Mouse (Mus musculus) stomach, embryonic 14.5 days (tissue): Measurements from ENCODE around the gene Ptges. TPM values are rescaled to one million over a fixed set of nuclear protein-coding genes. Genes with fewer than 3 reads are reported as not detected.
"Not testable (repeated sequence)": the region's sequence is repeated elsewhere in the genome, so short reads cannot be mapped to it uniquely, and the experiment has no call there.

Source experiments
- ATAC-seq: fragments of 200-750 bp; cut with Nextera tagmentation; 2 replicates; pipeline ENCODE4 v1.8.0; 2017; ENCODE audit warnings: low read depth, moderate TSS enrichment; ENCODE audit not compliant: insufficient number of reproducible peaks, insufficient read depth, low FRiP score
- H3K27ac ChIP-seq: fragments of 300-500 bp; sonication (generic); 2 replicates; pipeline ENCODE4 v1.5.1; 2014; ENCODE audit warnings: mild to moderate bottlenecking, low read length, moderate library complexity, mixed read lengths
- H3K27me3 ChIP-seq: fragments of 300-500 bp; sonication (generic); 2 replicates; pipeline ENCODE4 v1.6.1; 2014; ENCODE audit warnings: low read length, control low read depth, mixed read lengths; ENCODE audit not compliant: control insufficient read depth, insufficient read depth
- H3K36me3 ChIP-seq: fragments of 300-500 bp; sonication (generic); 2 replicates; pipeline ENCODE4 v1.6.1; 2014; ENCODE audit warnings: mild to moderate bottlenecking, control low read depth, low read length, moderate library complexity, mixed read lengths; ENCODE audit not compliant: control insufficient read depth, insufficient read depth
- H3K4me1 ChIP-seq: fragments of 300-500 bp; sonication (generic); 2 replicates; pipeline ENCODE4 v1.6.1; 2014; ENCODE audit warnings: low read length, control low read depth, mixed read lengths; ENCODE audit not compliant: control insufficient read depth, insufficient read depth
- H3K4me2 ChIP-seq: fragments of 300-500 bp; sonication (generic); replicated peaks from 2 replicates; pipeline ENCODE4 v1.6.1; 2014; ENCODE audit warnings: low read depth, low read length, control low read depth
- H3K4me3 ChIP-seq: fragments of 300-500 bp; sonication (generic); 2 replicates; pipeline ENCODE4 v1.5.1; 2014; ENCODE audit warnings: low read depth, low read length, control low read depth
- H3K9ac ChIP-seq: fragments of 300-500 bp; sonication (generic); replicated peaks from 2 replicates; pipeline ENCODE4 v1.6.1; 2014; ENCODE audit warnings: low read depth, mild to moderate bottlenecking, control low read depth, low read length, moderate library complexity, mixed read lengths
- H3K9me3 ChIP-seq: fragments of 300-500 bp; sonication (generic); 2 replicates; pipeline ENCODE4 v1.6.1; 2016; ENCODE audit warnings: low read depth, low read length, control low read depth; ENCODE audit not compliant: control insufficient read depth
- WGBS: fragments of 180-500 bp; shearing (Covaris S2); extraction: QIAGEN DNeasy Blood & Tissue Kit; methylation state at CpG from one replicate; pipeline ENCODE4 v1.1.7; 2014; 5-methylcytosine and 5-hydroxymethylcytosine counted together
- polyA plus RNA-seq: library from polyadenylated mRNA; unstranded; fragments of >200 nt; fragmentation: Nextera tagmentation; extraction: Ambion mirVana; gene quantifications from 2 replicates; pipeline ENCODE4 v1.2.1, GENCODE M21; 2014

Ptges gene
- polyA plus RNA-seq, 1 experiment from 2014 or later, result 6.5 TPM

DNA sequence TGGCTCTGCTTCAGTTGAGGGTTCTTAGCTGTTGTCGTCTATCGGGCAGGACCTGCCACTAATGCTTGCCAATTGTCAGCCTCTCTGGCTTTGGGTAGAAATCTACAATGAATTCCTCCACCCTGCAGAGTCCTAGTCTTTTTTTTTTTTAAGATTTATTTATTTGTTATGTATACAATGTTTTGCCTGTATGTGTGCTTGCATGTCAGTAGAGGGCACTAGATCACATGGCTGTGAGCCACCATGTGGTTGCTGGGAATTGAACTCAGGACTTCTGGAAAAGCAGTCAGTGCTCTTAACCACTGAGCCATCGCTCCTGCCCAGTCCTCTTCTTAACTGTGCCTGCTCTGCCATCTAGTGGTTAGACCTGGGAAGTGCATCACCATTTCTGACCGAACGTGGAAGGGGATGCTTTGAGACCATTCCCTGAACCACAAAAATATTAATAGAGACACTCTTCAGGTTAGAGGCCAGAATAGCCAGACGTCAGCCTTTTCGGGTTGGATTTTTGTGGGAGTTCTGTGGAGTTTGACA is 4.3 kb upstream of the Ptges start:
- no peaks in the 10 kb centered on the region; the same call in 1 of the 2 replicates for H3K4me1 ChIP-seq
- no peak overlapping the region for H3K9ac ChIP-seq
- H3K9me3 ChIP-seq, result no peaks in the 10 kb centered on the region
- no peaks in the 10 kb centered on the region for H3K36me3 ChIP-seq
- H3K4me2 ChIP-seq, result no peak overlapping the region
- no peak overlapping the region for H3K4me3 ChIP-seq
- no peak for ATAC-seq
- no peaks in the 10 kb centered on the region for H3K27me3 ChIP-seq
- WGBS, result 18% methylated on average over 7 of the region's 7 CpGs
- no peak overlapping the region for H3K27ac ChIP-seq

DNA sequence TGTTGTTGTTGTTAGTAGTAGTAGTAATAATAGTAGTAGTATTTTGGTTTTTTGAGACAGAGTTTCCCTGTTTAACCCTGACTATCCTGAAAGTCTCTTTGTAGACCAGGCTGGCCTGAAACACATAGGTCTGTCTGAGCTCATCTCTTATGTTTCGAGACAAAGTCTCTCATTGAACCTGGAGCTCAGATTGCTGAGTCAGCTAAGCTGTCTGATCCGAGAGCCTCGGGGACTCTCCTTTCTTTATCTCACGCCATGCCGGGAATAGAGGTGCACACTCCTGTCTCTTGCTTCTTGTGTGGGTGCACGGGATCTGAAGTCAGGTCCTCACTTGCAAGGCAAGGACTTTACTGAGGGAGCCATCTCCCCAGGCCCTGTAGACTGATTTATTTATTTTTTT is 3.4 kb upstream of the Ptges start:
- Histone ChIP-seq H3K9ac (no peak overlapping the region), H3K4me1 (peaks cover 5% of the 10 kb centered on the region; the same call in 1 of the 2 replicates), H3K27ac (no peak overlapping the region), H3K9me3 (no peaks in the 10 kb centered on the region), H3K27me3 (no peaks in the 10 kb centered on the region), H3K4me2 (no peak overlapping the region), H3K36me3 (no peaks in the 10 kb centered on the region), H3K4me3 (no peak overlapping the region)
- ATAC-seq, result no peak
- WGBS, result 60% methylated on average over 6 of the region's 6 CpGs

DNA sequence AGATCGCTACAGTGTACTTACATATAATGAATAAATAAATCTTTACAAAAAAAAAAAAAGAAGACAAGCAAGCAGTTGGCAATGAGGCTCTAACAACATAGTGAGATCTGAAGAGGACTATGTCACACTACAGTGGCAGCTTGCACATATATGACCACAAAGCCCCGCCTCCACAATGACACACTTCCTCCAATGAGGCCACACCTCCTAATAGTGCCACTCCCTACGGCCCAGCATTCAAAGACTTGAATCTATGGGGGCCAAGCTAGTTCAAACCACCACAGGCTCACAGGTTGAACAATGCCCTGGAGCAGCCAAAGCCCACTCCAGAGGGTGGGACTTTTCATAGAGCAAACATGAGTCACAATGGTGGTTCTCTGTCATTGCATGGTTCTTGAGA is 2.3 kb upstream of the Ptges start:
- no peak for ATAC-seq
- no peak overlapping the region for H3K27ac ChIP-seq
- H3K4me1 ChIP-seq, result peaks cover 10% of the 10 kb centered on the region; the same call in 1 of the 2 replicates
- no peaks in the 10 kb centered on the region for H3K9me3 ChIP-seq
- H3K9ac ChIP-seq, result no peak overlapping the region
- H3K36me3 ChIP-seq, result no peaks in the 10 kb centered on the region
- no peak overlapping the region for H3K4me2 ChIP-seq
- 69% methylated on average over 3 of the region's 3 CpGs for WGBS
- H3K27me3 ChIP-seq, result no peaks in the 10 kb centered on the region
- H3K4me3 ChIP-seq, result no peak overlapping the region

DNA sequence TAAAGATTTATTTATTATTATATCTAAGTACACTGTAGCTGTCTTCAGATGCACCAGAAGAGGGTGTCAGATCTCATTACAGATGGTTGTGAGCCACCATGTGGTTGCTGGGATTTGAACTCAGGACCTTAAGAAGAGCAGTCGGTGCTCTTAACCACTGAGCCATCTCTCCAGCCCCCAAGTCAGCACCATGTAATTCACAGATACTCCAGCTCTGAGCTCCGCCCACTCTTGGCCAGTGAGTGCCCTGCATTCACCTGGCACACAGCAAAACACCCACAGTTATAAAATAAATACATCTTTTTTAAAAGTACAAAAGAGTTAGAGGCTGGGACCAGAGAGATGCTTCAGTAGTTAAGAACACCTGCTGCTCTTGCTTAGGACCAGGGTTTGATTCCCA is 1.2 kb upstream of the Ptges start:
- H3K4me3 ChIP-seq, H3K36me3 ChIP-seq, H3K9me3 ChIP-seq, H3K27me3 ChIP-seq, H3K4me2 ChIP-seq, H3K9ac ChIP-seq, H3K27ac ChIP-seq, ATAC-seq: not testable (repeated sequence)
- 85% methylated on average over 2 of the region's 2 CpGs for WGBS
- H3K4me1 ChIP-seq, result peaks cover 15% of the 10 kb centered on the region; the same call in 1 of the 2 replicates

DNA sequence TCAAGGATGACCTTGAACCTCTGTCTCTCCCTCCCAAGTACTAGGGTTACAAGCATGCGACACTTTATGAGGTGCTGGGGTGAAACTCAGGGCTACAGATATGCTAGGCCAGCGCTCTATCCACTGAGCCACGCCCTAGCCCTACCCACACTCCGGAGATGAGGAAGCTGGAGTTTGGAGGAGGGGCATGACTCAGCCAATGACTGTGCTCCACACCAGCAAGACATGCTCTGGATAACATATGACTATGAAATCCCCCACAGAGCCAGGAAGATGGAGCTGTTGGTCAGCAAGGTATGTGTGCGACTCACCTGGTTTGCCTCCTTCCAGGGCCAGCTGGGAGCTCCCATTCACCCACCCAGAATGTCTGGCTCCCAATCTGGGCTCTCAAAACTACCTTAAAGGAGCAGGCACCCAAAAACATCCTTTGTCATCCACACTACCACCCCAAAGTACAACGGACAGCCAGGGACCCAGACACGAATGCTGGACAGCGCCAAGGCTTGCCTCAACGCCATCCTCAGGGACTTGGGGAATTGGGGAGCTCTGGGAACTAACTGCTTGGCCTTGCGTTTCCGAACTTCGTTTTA is 675 bp downstream of the Ptges start:
- ATAC-seq, result peak; percentile 57; the same call in 1 of the 2 replicates
- no peak overlapping the region; the same call in 1 of the 2 replicates for H3K4me3 ChIP-seq
- no peak overlapping the region for H3K27ac ChIP-seq
- H3K4me1 ChIP-seq, result peaks cover 15% of the 10 kb centered on the region; the same call in 1 of the 2 replicates
- no peaks in the 10 kb centered on the region for H3K9me3 ChIP-seq
- 25% methylated on average over 12 of the region's 12 CpGs for WGBS
- H3K4me2 ChIP-seq, result peak overlapping the region; percentile 40
- H3K36me3 ChIP-seq, result no peaks in the 10 kb centered on the region
- no peak overlapping the region for H3K9ac ChIP-seq
- H3K27me3 ChIP-seq, result no peaks in the 10 kb centered on the region

DNA sequence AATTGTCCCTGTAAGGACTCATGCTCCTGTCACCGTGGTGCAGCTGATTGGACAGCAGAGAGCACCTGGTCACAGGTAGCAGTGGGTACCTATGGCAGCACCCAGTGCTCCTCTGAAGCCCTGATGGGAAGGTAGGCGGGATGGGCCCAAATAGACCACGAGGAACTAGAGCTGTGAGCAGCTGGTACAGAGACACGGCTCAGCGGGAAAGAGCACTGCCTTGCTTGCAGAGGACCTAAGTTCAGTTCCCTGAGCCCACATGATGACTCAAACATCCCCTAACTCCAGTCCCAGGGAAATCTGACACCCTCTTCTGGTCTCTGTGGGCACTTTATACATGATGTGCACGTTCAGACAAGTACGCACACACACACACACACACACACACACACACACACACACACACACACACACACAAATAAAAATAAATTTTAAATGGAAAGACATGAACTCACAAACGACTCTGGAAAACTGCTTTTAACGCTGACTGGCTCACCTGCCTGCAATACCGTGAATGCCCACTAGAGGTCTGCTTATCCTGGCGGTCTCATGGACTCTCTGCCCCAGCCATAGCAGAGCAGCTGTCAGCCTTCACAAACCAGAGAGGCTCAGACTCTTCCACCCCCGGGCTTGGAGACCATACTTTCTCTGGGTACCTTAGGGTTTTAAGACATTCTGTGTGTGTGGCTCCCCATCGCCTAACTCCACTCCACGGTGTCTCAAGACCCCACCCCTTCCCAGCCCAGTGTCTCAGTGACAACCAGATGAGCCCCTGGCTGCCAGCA is 1.6 kb downstream of the Ptges start:
- Histone ChIP-seq H3K4me3 (no peak overlapping the region), H3K9me3 (no peaks in the 10 kb centered on the region), H3K9ac (no peak overlapping the region), H3K27ac (0 out of 2 replicates have a peak overlapping the region, but pooled peaks have one; percentile 16), H3K4me1 (peaks cover 15% of the 10 kb centered on the region; the same call in 1 of the 2 replicates), H3K36me3 (no peaks in the 10 kb centered on the region), H3K27me3 (no peaks in the 10 kb centered on the region), H3K4me2 (no peak overlapping the region)
- peak; percentile 56; the same call in 1 of the 2 replicates for ATAC-seq
- 23% methylated on average over 14 of the region's 14 CpGs for WGBS

DNA sequence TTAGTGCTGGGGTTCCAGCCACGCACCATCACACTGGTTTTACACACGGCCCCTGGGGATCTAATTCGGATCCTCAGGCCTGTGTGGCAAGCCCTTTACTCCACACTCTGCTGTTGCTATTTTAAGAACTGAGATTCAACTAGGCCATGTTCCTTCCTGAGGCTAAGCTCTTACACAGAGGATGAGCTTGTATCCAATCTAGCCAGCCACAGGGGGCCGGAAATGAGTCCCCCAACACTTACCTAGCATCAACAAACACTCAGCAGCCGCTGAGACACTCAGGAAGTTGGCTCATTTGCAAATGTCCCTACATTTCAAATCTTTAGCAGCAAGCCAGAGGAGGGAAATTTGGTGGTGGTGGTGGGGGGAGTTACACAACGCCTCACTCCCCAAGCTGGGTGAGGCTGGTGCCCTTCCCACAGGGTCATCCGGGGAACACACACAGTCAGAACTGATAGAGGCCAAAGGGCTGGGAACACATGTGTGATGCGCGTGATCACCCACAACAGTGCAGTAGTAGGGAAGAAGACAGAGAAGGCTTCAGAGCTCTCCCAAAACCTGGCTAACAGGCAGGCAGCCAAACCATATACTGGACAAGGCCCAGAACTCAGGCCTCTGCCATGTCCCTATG is 2.4 kb downstream of the Ptges start:
- H3K4me2 ChIP-seq, result no peak overlapping the region
- H3K9me3 ChIP-seq, result no peaks in the 10 kb centered on the region
- H3K9ac ChIP-seq, result no peak overlapping the region
- H3K4me1 ChIP-seq, result peaks cover 15% of the 10 kb centered on the region; the same call in 1 of the 2 replicates
- peak overlapping the region; percentile 44; the same call in 1 of the 2 replicates for H3K27ac ChIP-seq
- ATAC-seq, result no peak
- 55% methylated on average over 9 of the region's 9 CpGs for WGBS
- no peaks in the 10 kb centered on the region for H3K27me3 ChIP-seq
- no peak overlapping the region for H3K4me3 ChIP-seq
- H3K36me3 ChIP-seq, result no peaks in the 10 kb centered on the region

DNA sequence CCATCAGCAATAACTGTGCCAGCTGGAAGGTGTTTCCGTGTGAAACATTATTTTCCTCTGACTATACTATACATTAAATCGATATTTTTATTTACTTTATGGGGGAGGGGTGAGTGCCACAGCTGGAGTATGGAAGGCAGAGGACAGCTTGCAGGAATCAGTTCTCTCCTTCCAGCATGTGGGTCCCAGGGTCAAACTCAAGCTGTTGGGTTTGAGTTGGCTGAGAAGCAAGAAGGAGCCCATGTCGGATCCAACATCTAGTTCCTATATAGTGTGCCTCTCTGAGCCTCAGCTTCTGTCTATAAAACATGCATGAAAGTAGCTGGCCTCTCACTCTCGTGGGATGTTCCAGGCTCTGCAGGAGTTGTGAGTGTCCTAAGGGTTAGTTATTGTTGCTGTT is 3.3 kb downstream of the Ptges start:
- Histone ChIP-seq H3K4me1 (peaks cover 15% of the 10 kb centered on the region; the same call in 1 of the 2 replicates), H3K9ac (no peak overlapping the region), H3K4me2 (no peak overlapping the region), H3K9me3 (no peaks in the 10 kb centered on the region), H3K27ac (no peak overlapping the region; the same call in 1 of the 2 replicates), H3K36me3 (no peaks in the 10 kb centered on the region), H3K4me3 (no peak overlapping the region), H3K27me3 (no peaks in the 10 kb centered on the region)
- WGBS, result 56% methylated on average over 4 of the region's 4 CpGs
- no peak for ATAC-seq
